Mouse (Mus musculus) E14TG2a.4 (cell line): ENCODE results near the gene Ugt1a2.

ENCODE experiments used
- CTCF ChIP-seq: conservative IDR thresholded peaks from 2 replicates; pipeline ENCODE4 v1.5.1; 2014; ENCODE audit warnings: low read length
- NANOG ChIP-seq: IDR thresholded peaks from 2 replicates; pipeline ENCODE4 v1.6.1; 2014; ENCODE audit warnings: borderline replicate concordance, low read length, mixed read lengths
- POU5F1 ChIP-seq: IDR thresholded peaks from 2 replicates; pipeline ENCODE4 v1.6.1; 2014; ENCODE audit warnings: low read length, borderline replicate concordance

- TF ChIP-seq CTCF = no peak
- no peak for TF ChIP-seq POU5F1
- TF ChIP-seq NANOG = no peak
These were observed 31.6 kb downstream of the Ugt1a2 start for GRCm38 (mm10) chr1:88231803-88232499.
